Mouse (Mus musculus) pancreas, adult 10 weeks (tissue): ENCODE results near the gene Krtap3-2. TPM values are rescaled to one million over a fixed set of nuclear protein-coding genes. Genes with fewer than 3 reads are reported as not detected.

ENCODE experiments used
- polyA plus RNA-seq: library from polyadenylated mRNA; stranded (reverse); fragments of 350-450 nt; fragmentation: Illumina TruSeq; extraction: RNeasy Lipid Tissue Mini Kit (QIAGEN cat#74804); gene quantifications from one replicate; pipeline ENCODE4 v1.2.3, GENCODE M21; 2015; ENCODE audit warnings: low read depth, low replicate concordance; ENCODE audit not compliant: insufficient read depth

Gene Krtap3-2
- not detected for polyA plus RNA-seq

GRCm38 (mm10) chr11:99556753-99557152, at the start of gene Krtap3-2:
TSS of gene Krtap3-2 (minus strand) at chr11:99556853.

DNA sequence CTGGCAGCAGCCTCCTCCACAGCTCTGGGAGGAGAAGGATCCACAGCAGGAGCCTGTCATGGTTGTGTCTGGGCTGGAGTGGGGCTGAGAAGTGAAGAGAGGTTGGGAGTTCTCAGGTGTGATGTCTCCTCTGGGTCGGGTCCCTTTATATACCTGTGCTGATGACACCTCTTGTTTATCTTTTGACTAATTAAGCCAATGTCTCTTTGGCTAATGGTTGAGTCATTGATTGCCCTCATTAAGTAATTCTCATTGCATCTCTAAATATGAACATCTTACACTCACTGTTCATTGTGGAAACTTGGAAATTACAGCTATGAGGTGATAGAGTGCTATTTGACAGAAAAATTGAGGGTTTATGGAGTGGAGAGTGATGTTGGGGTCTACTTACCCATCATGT, 46.6 kb upstream of the Krtap3-2 start, which contains the start of gene Gm11938:
Gene Gm11938 (minus strand): TSS at position 101 of the 400 bp plus-strand sequence.

DNA sequence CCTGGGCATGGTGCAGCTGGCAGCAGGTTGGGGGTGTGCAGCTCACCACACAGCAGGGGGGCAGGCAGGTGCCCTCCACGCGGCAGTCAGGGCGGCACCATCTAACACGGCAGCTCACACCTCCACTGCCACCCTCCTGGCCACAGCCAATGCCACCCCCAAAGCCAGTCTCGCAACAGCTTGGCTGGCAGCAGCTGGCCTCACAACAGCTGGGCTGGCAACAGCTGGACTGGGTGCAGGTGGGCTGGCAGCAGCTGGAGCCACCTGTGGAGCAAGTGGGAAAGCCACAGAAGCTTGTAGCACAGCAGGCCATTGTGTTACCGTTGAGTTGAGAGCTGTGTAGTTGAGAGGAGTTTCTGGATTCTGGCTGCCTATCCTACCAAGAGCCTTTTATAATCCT, 41.1 kb upstream of the Krtap3-2 start, which contains the start of gene Krtap9-3:
Gene Krtap9-3 (minus strand): TSS at position 364 of the 400 bp plus-strand sequence.

DNA sequence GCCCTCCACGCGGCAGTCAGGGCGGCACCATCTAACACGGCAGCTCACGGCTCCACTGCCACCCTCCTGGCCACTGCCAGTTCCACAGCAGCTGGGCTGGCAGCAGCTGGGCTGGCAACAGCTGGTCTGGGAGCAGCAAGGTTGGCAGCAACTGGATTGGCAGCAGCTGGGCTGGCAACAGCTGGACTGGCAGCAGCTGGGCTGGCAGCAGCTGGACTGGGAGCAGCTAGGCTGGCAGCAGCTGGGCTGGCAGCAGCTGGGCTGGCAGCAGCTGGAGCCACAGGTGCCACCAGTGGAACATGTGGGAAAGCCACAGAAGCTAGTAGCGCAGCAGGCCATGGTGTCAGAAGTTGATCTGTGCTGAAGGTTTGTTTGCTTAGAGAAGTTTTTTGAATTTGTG, 34.3 kb upstream of the Krtap3-2 start, which contains the start of gene Krtap1-3:
Gene Krtap1-3 (minus strand): TSS at position 359 of the 400 bp plus-strand sequence.

DNA sequence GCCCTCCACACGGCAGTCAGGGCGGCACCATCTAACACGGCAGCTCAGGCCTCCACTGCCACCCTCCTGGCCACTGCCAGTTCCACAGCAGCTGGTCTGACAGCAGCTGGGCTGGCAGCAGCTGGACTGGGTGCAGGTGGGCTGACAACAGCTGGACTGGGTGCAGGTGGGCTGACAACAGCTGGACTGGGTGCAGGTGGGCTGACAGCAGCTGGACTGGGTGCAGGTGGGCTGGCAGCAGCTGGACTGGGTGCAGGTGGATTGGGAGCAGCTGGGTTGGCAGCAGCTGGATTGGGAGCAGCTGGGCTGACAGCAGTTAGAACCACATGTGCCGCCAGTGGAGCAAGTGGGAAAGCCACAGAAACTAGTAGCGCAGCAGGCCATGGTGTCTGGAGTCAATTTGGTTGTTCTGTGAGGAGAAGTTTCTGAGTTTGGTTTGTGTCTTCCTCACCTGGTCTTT, 26.6 kb upstream of the Krtap3-2 start, which contains the start of gene Krtap1-4:
Gene Krtap1-4 (minus strand): TSS at position 410 of the 460 bp plus-strand sequence.

DNA sequence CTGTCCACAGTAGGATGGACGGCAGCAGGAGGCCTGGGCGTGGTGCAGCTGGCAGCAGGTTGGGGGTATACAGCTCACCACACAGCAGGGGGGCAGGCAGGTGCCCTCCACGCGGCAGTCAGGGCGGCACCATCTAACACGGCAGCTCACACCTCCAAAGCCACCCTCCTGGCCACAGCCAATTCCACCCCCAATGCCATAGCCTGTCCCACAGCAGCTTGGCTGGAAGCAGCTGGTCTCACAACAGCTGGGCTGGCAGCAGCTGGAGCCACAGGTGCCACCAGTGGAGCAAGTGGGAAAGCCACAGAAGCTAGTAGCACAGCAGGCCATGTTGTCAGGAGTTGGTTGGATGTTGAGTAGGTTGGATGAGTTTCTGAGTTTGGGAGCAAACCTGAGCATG, 24.0 kb upstream of the Krtap3-2 start, which contains the start of gene Krtap1-5:
Gene Krtap1-5 (minus strand): TSS at position 381 of the 400 bp plus-strand sequence.

DNA sequence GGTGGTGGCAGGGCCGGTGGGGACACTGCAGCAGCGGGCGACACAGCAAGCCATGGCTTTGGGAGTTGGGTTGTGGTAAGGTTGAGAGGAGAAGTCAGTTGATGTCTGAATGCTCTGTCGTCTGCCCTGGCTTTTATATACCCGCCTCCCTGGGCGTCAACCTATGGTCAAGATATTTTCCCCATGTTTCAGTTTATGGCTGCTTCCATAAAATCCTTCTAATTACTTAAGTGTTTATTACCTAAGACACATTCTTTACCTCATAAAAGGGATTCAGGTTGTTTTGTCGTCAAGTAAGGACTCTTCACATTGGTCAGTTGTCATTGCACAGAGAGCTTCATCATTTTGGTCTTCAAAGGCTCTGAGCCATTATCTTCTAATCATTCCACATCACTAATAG, 9.9 kb upstream of the Krtap3-2 start, which contains the start of gene Krtap3-1:
Gene Krtap3-1 (minus strand): TSS at position 101 of the 400 bp plus-strand sequence.

DNA sequence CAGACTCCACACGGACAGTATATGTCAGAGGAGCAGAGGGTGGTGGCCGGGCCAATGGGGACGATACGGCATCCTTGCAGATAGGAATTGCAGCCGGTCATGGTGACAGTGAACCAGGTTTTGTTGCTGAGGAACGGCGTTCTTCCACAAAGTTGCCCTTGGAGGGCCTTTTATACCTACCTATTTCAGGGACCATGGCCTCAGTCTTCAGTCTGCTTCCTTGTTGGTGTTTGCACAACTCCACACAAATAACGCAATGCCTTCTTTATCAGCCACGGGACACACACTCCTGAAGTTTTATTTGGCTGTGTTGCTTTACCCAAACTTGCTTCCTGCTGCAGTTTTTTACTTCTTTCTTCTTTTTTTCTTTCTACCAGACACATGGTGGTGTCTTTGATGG, 2.7 kb upstream of the Krtap3-2 start, which contains the start of gene Gm11939:
Gene Gm11939 (minus strand): TSS at position 101 of the 400 bp plus-strand sequence.

GRCm38 (mm10) chr11:99550765-99551164, 5.9 kb downstream of the Krtap3-2 start, which contains the start of gene Krtap3-3:
TSS of gene Krtap3-3 (minus strand) at chr11:99550865.

DNA sequence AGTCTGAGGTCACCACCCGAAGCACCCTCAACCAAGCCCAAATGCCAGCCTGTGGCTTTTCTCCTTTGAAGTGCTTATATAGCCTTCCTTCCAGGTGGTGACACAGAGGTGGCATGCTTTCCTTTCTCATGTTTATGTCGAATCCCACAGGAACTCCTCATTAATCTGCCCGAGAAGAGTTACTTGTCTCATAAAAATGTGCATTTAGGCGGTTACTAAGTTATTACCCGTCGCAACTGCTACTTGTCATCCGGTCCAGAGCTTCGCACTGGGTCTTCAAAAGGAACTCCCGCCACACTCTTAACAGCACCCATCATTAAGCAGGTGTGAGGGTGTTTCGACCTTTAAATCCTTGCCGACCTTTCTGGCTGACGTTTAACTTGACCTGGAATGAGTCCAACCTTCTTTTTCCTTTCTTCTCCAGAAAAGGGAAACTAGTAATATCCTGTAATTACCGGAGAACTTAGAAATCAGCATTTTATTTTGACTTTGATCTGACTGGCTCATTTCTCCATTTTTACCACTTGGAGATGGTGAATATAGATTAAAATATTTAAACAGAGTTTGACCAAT, 35.3 kb downstream of the Krtap3-2 start, which contains the start of gene Krt39:
Gene Krt39 (minus strand): TSS at position 51 of the 573 bp plus-strand sequence.

Other genes starting within 250 kb of the Krtap3-2 start
- not detected for gene Krt25, start 233.9 kb downstream of the Krtap3-2 start, polyA plus RNA-seq
- gene Krt26, start 218.9 kb downstream of the Krtap3-2 start, polyA plus RNA-seq, result not detected
- gene Krt27, start 205.7 kb downstream of the Krtap3-2 start, polyA plus RNA-seq, result not detected
- not detected for gene Krt28, start 181.9 kb downstream of the Krtap3-2 start, polyA plus RNA-seq
- gene Krt10, start 167.5 kb downstream of the Krtap3-2 start, polyA plus RNA-seq, result 3.7 TPM
- not detected for gene Krt12, start 134.6 kb downstream of the Krtap3-2 start, polyA plus RNA-seq
- not detected for gene Krt20, start 118.7 kb downstream of the Krtap3-2 start, polyA plus RNA-seq
- gene Krt23, start 63.7 kb downstream of the Krtap3-2 start, polyA plus RNA-seq, result 2.0 TPM
- not detected for gene Krt39, start 35.5 kb downstream of the Krtap3-2 start, polyA plus RNA-seq
- not detected for gene Krt40, start 13.7 kb downstream of the Krtap3-2 start, polyA plus RNA-seq
- not detected for gene Krtap3-3, start 6.0 kb downstream of the Krtap3-2 start, polyA plus RNA-seq
- gene Gm11939, start 2.6 kb upstream of the Krtap3-2 start, polyA plus RNA-seq, result not detected
- gene Krtap3-1, start 9.8 kb upstream of the Krtap3-2 start, polyA plus RNA-seq, result not detected
- gene Krtap1-5, start 24.2 kb upstream of the Krtap3-2 start, polyA plus RNA-seq, result not detected
- gene Krtap1-4, start 26.8 kb upstream of the Krtap3-2 start, polyA plus RNA-seq, result not detected
- gene Krtap1-3, start 34.5 kb upstream of the Krtap3-2 start, polyA plus RNA-seq, result not detected
- gene Krtap9-3, start 41.3 kb upstream of the Krtap3-2 start, polyA plus RNA-seq, result not detected
- not detected for gene Gm11938, start 46.5 kb upstream of the Krtap3-2 start, polyA plus RNA-seq
- gene Gm11937, start 53.3 kb upstream of the Krtap3-2 start, polyA plus RNA-seq, result not detected
- gene Krtap2-4, start 58.0 kb upstream of the Krtap3-2 start, polyA plus RNA-seq, result not detected
- gene Gm11562, start 63.6 kb upstream of the Krtap3-2 start, polyA plus RNA-seq, result not detected
- not detected for gene Krtap4-1, start 71.4 kb upstream of the Krtap3-2 start, polyA plus RNA-seq
- not detected for gene Krtap4-2, start 78.2 kb upstream of the Krtap3-2 start, polyA plus RNA-seq
- not detected for gene Krtap4-7, start 87.2 kb upstream of the Krtap3-2 start, polyA plus RNA-seq
- not detected for gene Gm11555, start 93.4 kb upstream of the Krtap3-2 start, polyA plus RNA-seq
- not detected for gene Gm11563, start 102.1 kb upstream of the Krtap3-2 start, polyA plus RNA-seq
- not detected for gene Krtap4-6, start 109.1 kb upstream of the Krtap3-2 start, polyA plus RNA-seq
- not detected for gene Gm14190, start 133.9 kb upstream of the Krtap3-2 start, polyA plus RNA-seq
- gene Gm14180, start 177.4 kb upstream of the Krtap3-2 start, polyA plus RNA-seq, result not detected
- not detected for gene Gm11595, start 216.1 kb upstream of the Krtap3-2 start, polyA plus RNA-seq
- gene Krtap4-8, start 223.9 kb upstream of the Krtap3-2 start, polyA plus RNA-seq, result not detected
- gene Krtap4-9, start 228.3 kb upstream of the Krtap3-2 start, polyA plus RNA-seq, result not detected
- gene Gm11596, start 236.6 kb upstream of the Krtap3-2 start, polyA plus RNA-seq, result not detected
- not detected for gene Gm11569, start 242.1 kb upstream of the Krtap3-2 start, polyA plus RNA-seq
- gene Gm11554, start 247.6 kb upstream of the Krtap3-2 start, polyA plus RNA-seq, result not detected